Mouse (Mus musculus) heart, postnatal 0 days (tissue): ENCODE measurements around the gene Hoxa3.

ENCODE experiments used
- CTCF ChIP-seq: IDR thresholded peaks from 2 replicates; pipeline ENCODE4 v1.5.1; 2016; ENCODE audit warnings: antibody characterized with exemption, control low read depth, low read depth
- EP300 ChIP-seq: IDR thresholded peaks from 2 replicates; pipeline ENCODE4 v1.6.1; 2016; ENCODE audit warnings: antibody characterized with exemption, low read depth

- TF ChIP-seq EP300 (no peak), CTCF (no peak)
These were observed 11.0 kb upstream of the Hoxa3 start for GRCm38 (mm10) chr6:52223939-52224760.
